Mouse (Mus musculus): ENCODE measurements at regions not wholly inside any gene's neighbourhood (a gene's known extent, or its start where the extent isn't known, plus 50 kb on each side); places are given as distances from the start of the nearest gene placed in this dataset.
A peak's percentile ranks its signal among the peaks of the same experiment; 100 is the strongest.

GRCm38 (mm10) chr14:71359581-71359980 lies 759.9 kb upstream of the Fam160b2 start:
- DNase-seq, result no peak

GRCm38 (mm10) chr14:71338219-71338618 lies 738.6 kb upstream of the Fam160b2 start:
- DNase-seq, result no peak

- DNase-seq, result no peak
Measured at GRCm38 (mm10) chr14:71336906-71337305, 737.3 kb upstream of the Fam160b2 start.

GRCm38 (mm10) chr14:71334022-71334421 lies 734.4 kb upstream of the Fam160b2 start:
- DNase-seq, result no peak

GRCm38 (mm10) chr14:71329862-71330630 lies 730.4 kb upstream of the Fam160b2 start:
- no peak for DNase-seq

- DNase-seq, result no peak
Measured at GRCm38 (mm10) chr14:71327621-71328020, 728.0 kb upstream of the Fam160b2 start.

- no peak for DNase-seq
Measured at GRCm38 (mm10) chr14:71326521-71327105, 727.0 kb upstream of the Fam160b2 start.

- no peak for DNase-seq
Measured at GRCm38 (mm10) chr14:71315228-71315627, 715.6 kb upstream of the Fam160b2 start.

GRCm38 (mm10) chr14:71299755-71300154 lies 700.1 kb upstream of the Fam160b2 start:
- no peak for DNase-seq

- DNase-seq, result no peak
Measured at GRCm38 (mm10) chr14:71281568-71281967, 681.9 kb upstream of the Fam160b2 start.

- no peak for DNase-seq
Measured at GRCm38 (mm10) chr14:71276309-71276791, 676.7 kb upstream of the Fam160b2 start.

- DNase-seq, result no peak
Measured at GRCm38 (mm10) chr14:71272470-71272869, 672.8 kb upstream of the Fam160b2 start.

- no peak for DNase-seq
Measured at GRCm38 (mm10) chr14:71257650-71258049, 658.0 kb upstream of the Fam160b2 start.

GRCm38 (mm10) chr14:71254207-71254606 lies 654.6 kb upstream of the Fam160b2 start:
- DNase-seq, result no peak

- DNase-seq, result no peak
Measured at GRCm38 (mm10) chr14:71252136-71252535, 652.5 kb upstream of the Fam160b2 start.

GRCm38 (mm10) chr14:71251116-71251515 lies 651.5 kb upstream of the Fam160b2 start:
- no peak for DNase-seq

GRCm38 (mm10) chr14:71249387-71249965 lies 649.8 kb upstream of the Fam160b2 start:
- DNase-seq, result no peak

- DNase-seq, result no peak
Measured at GRCm38 (mm10) chr14:71248534-71248933, 648.9 kb upstream of the Fam160b2 start.

GRCm38 (mm10) chr14:71241655-71242390 lies 642.2 kb upstream of the Fam160b2 start:
- DNase-seq, result no peak

GRCm38 (mm10) chr14:71236192-71236591 lies 636.6 kb upstream of the Fam160b2 start:
- DNase-seq, result no peak

- no peak for DNase-seq
Measured at GRCm38 (mm10) chr14:71234900-71235299, 635.3 kb upstream of the Fam160b2 start.

- DNase-seq, result peak; percentile 43
Measured at GRCm38 (mm10) chr14:71234276-71234675, 634.6 kb upstream of the Fam160b2 start.

- DNase-seq, result no peak
Measured at GRCm38 (mm10) chr14:71231223-71231815, 631.7 kb upstream of the Fam160b2 start.

All from kidney, adult 9 months (tissue).